Mouse (Mus musculus) midbrain, postnatal 0 days (tissue): ENCODE measurements around the gene Plpp6. TPM values are rescaled to one million over a fixed set of nuclear protein-coding genes. Genes with fewer than 3 reads are reported as not detected.

Source experiments
- ATAC-seq: fragments of 200-750 bp; cut with Nextera tagmentation; 2 replicates; pipeline ENCODE4 v1.8.0; 2017; ENCODE audit warnings: moderate number of reproducible peaks, mild to moderate bottlenecking, moderate TSS enrichment, moderate library complexity; ENCODE audit not compliant: low FRiP score
- DNase-seq: peaks from one replicate; pipeline ENCODE4 v3.0.0-alpha.2; 2015; ENCODE audit warnings: low spot score
- H3K27ac ChIP-seq: fragments of 300-500 bp; sonication (generic); 2 replicates; pipeline ENCODE4 v1.5.1; 2014; ENCODE audit warnings: low read depth, mild to moderate bottlenecking, low read length, mixed read lengths
- H3K27me3 ChIP-seq: fragments of 300-500 bp; sonication (generic); 2 replicates; pipeline ENCODE4 v1.6.1; 2014; ENCODE audit warnings: low read length, control low read depth, mixed read lengths; ENCODE audit not compliant: insufficient read depth
- H3K36me3 ChIP-seq: fragments of 300-500 bp; sonication (generic); 2 replicates; pipeline ENCODE4 v1.6.1; 2014; ENCODE audit warnings: low read length, control low read depth, mixed read lengths; ENCODE audit not compliant: insufficient read depth
- H3K4me1 ChIP-seq: fragments of 300-500 bp; sonication (generic); 2 replicates; pipeline ENCODE4 v1.6.1; 2014; ENCODE audit warnings: mild to moderate bottlenecking, control low read depth, antibody characterized with exemption, low read length, mixed read lengths; ENCODE audit not compliant: insufficient read depth
- H3K4me2 ChIP-seq: fragments of 300-500 bp; sonication (generic); 2 replicates; pipeline ENCODE4 v1.6.1; 2014; ENCODE audit warnings: low read depth, mild to moderate bottlenecking, low read length, mixed read lengths; ENCODE audit not compliant: poor library complexity, severe bottlenecking
- H3K4me3 ChIP-seq: fragments of 300-500 bp; sonication (generic); 2 replicates; pipeline ENCODE4 v1.5.1; 2014; ENCODE audit warnings: low read depth, mild to moderate bottlenecking, low read length, moderate library complexity
- H3K9ac ChIP-seq: fragments of 300-500 bp; sonication (generic); replicated peaks from 2 replicates; pipeline ENCODE4 v1.6.1; 2014; ENCODE audit warnings: mild to moderate bottlenecking, low read length, moderate library complexity, mixed read lengths; ENCODE audit not compliant: poor library complexity, severe bottlenecking
- H3K9me3 ChIP-seq: fragments of 300-500 bp; sonication (generic); 2 replicates; pipeline ENCODE4 v1.6.1; 2016; ENCODE audit warnings: low read length, control low read depth
- CTCF ChIP-seq: IDR thresholded peaks from 2 replicates; pipeline ENCODE4 v1.5.1; 2016; ENCODE audit warnings: antibody characterized with exemption, mild to moderate bottlenecking
- WGBS: fragments of 180-500 bp; shearing (Covaris S2); extraction: QIAGEN DNeasy Blood & Tissue Kit; methylation state at CpG from one replicate; pipeline ENCODE4 v1.1.7; 2014; 5-methylcytosine and 5-hydroxymethylcytosine counted together
- polyA plus RNA-seq: library from polyadenylated mRNA; unstranded; fragments of >200 nt; fragmentation: Nextera tagmentation; extraction: Ambion mirVana; gene quantifications from 2 replicates; pipeline ENCODE4 v1.2.1, GENCODE M21; 2015
- total RNA-seq: library from RNA; depleted of rRNA; stranded (reverse); fragments of >200 nt; gene quantifications from 2 replicates; pipeline ENCODE4 v1.2.3, GENCODE M21; 2014; rRNA removed

Gene Plpp6
- total and polyA plus RNA-seq, 2 experiments from 2014 or later: 20.0 to 23.3 TPM

- H3K4me2 ChIP-seq: no peak overlapping the region
- DNase-seq (no peak), ATAC-seq (no peak)
- no peaks in the 10 kb centered on the region for H3K27me3 ChIP-seq
- no peaks in the 10 kb centered on the region for H3K9me3 ChIP-seq
- no peak overlapping the region for H3K9ac ChIP-seq
- peaks cover 13% of the 10 kb centered on the region for H3K36me3 ChIP-seq
- no peak overlapping the region for H3K27ac ChIP-seq
- no peak for TF ChIP-seq CTCF
- no peaks in the 10 kb centered on the region for H3K4me1 ChIP-seq
- H3K4me3 ChIP-seq: no peak overlapping the region
- 86% methylated on average over 5 of the region's 5 CpGs for WGBS
Observed at GRCm38 (mm10) chr19:29016204-29016765, 52.5 kb downstream of the Plpp6 start.

Other genes starting within 250 kb of the Plpp6 start
- 85.3 and 87.3 TPM in 2 replicates for gene Slc1a1, start 128.9 kb upstream of the Plpp6 start, total RNA-seq
- 50.6 and 51.7 TPM in 2 replicates for gene Slc1a1, start 128.9 kb upstream of the Plpp6 start, polyA plus RNA-seq
- gene 4430402I18Rik, start 3.8 kb downstream of the Plpp6 start, total RNA-seq: 2.1 and 3.3 TPM in 2 replicates
- gene 4430402I18Rik, start 3.8 kb downstream of the Plpp6 start, polyA plus RNA-seq: 2.3 and 2.7 TPM in 2 replicates
- 52.2 and 74.0 TPM in 2 replicates for gene Cdc37l1, start 26.4 kb downstream of the Plpp6 start, total RNA-seq
- gene Cdc37l1, start 26.4 kb downstream of the Plpp6 start, polyA plus RNA-seq: 33.1 and 34.2 TPM in 2 replicates
- gene Ak3, start 84.0 kb downstream of the Plpp6 start, total RNA-seq: 75.4 and 99.4 TPM in 2 replicates
- gene Ak3, start 84.0 kb downstream of the Plpp6 start, polyA plus RNA-seq: 69.0 and 74.6 TPM in 2 replicates
- 23.6 and 26.1 TPM in 2 replicates for gene Rcl1, start 137.4 kb downstream of the Plpp6 start, total RNA-seq
- 34.6 and 37.8 TPM in 2 replicates for gene Rcl1, start 137.4 kb downstream of the Plpp6 start, polyA plus RNA-seq